Mouse (Mus musculus) liver, embryonic 18 days (tissue): ENCODE results near the gene Gm21788. TPM values are rescaled to one million over a fixed set of nuclear protein-coding genes. Genes with fewer than 3 reads are reported as not detected.

ENCODE experiments used
- polyA plus RNA-seq: library from polyadenylated mRNA; depleted of rRNA; stranded (reverse); fragments of >200 nt; gene quantifications from 2 replicates; pipeline ENCODE4 v1.2.3, GENCODE M21; 2012; rRNA removed

Gm21788 gene
- not detected in 2 replicates for polyA plus RNA-seq

GRCm38 (mm10) chrY:7404710-7405109 is at the start of gene Gm21788:
Gene Gm21788, plus strand, starts transcription at chrY:7405010.

Other genes with a start within 250 kb of the Gm21788 start
- not detected in 2 replicates for gene Gm21244, start 235.7 kb upstream of the Gm21788 start, polyA plus RNA-seq
- not detected in 2 replicates for gene Gm28998, start 151.2 kb upstream of the Gm21788 start, polyA plus RNA-seq
- 0.01 TPM in 1 of 2 replicates, not detected in the other for gene Gm20826, start 233.5 kb downstream of the Gm21788 start, polyA plus RNA-seq